In the genomic region with DNA sequence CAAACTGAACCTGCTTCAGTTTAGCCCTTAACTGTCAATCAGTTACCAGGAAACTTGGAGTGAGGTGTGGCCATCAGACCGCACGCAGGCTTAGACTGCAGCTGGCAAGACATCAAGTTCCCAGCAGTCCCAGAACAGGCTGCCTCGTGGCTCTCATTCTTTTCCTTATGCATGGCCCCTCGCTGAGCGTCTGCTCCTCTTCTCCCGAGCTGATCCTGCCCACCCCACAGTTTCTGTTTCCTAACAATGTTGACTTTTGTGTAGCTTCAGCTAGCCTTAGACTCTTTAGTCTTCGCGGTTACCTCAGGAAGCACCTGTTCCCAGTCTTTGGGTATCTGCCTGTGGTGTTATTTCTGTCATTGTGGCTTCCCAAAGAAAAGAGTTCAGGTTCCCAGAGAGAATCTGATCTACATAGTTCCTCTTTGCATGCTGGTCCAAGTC, we compare ENCODE assay signal across 10 mouse cellular contexts.
A peak's percentile ranks its signal among the peaks of the same experiment; 100 is the strongest.
DNase-seq lines count a peak whose midpoint lies in the region; ATAC-seq and TF ChIP-seq lines count a peak whose summit lies in the region.
"Had no signal": no experiment of that assay in that cellular context is flagged by ENCODE, and none has a peak within 500 bp of the region (broad histone marks: within the 10 kb centered on the region; RNA-seq: fewer than 3 reads in every experiment).

No protein-coding gene starts in this region.

- peaks cover 20% of the 10 kb centered on the region for H3K4me1 ChIP-seq in kidney, adult 2 months (ENCODE audit: control insufficient read depth, insufficient read depth, low read length)
- peaks cover 7% of the 10 kb centered on the region for H3K4me1 ChIP-seq in neural tube, embryonic 15.5 days

- no peak overlapping the region for H3K4me2 ChIP-seq in neural tube, embryonic 15.5 days
- H3K4me2 ChIP-seq: limb, embryonic 13.5 days had no signal

- no peaks in the 10 kb centered on the region for H3K27me3 ChIP-seq in kidney, adult 2 months (replicated peaks; ENCODE audit: control insufficient read depth, insufficient read depth, low read length)
- no peaks in the 10 kb centered on the region for H3K27me3 ChIP-seq in neural tube, embryonic 15.5 days (replicated peaks)
- H3K27me3 ChIP-seq: limb, embryonic 13.5 days had no signal

- H3K36me3 ChIP-seq in kidney, adult 2 months (ENCODE audit: control insufficient read depth, insufficient read depth, low read length) = no peaks in the 10 kb centered on the region
- no peaks in the 10 kb centered on the region for H3K36me3 ChIP-seq in neural tube, embryonic 15.5 days
- H3K36me3 ChIP-seq: G1E; limb, embryonic 13.5 days had no signal

- TF ChIP-seq CTCF in kidney, adult 2 months (conservative IDR thresholded peaks at IDR 0.05; ENCODE audit: insufficient read depth, insufficient read length, low read depth, low read length) = no peak

- no peak for TF ChIP-seq POLR2A in kidney, adult 2 months (IDR thresholded peaks at IDR 0.05; ENCODE audit: low read depth, low read length)

- ATAC-seq in megakaryocyte progenitor cell, adult 5-6 weeks (replicated peaks; ENCODE audit: poor library complexity) = peak; percentile 85
- no peak for ATAC-seq in neural tube, embryonic 15.5 days (ENCODE audit: low FRiP score)

- WGBS in kidney, adult 2 months = 28% methylated on average over 8 of the region's 8 CpGs
- WGBS in neural tube, embryonic 15.5 days = 52% methylated on average over 8 of the region's 8 CpGs

- peak overlapping the region; percentile 75 for H3K27ac ChIP-seq in kidney, adult 2 months (ENCODE audit: insufficient read depth, low read depth, low read length)
- no peak overlapping the region for H3K27ac ChIP-seq in neural tube, embryonic 15.5 days (replicated peaks)
- H3K27ac ChIP-seq: limb, embryonic 13.5 days had no signal

- H3K9me3 ChIP-seq in neural tube, embryonic 15.5 days (replicated peaks) = no peaks in the 10 kb centered on the region
- H3K9me3 ChIP-seq: G1E; limb, embryonic 13.5 days had no signal

- intact Hi-C loops in gastrocnemius, postnatal 14 days (cut with DNase I; ENCODE audit: low total_unique reads) = no loop called here

- peak; percentile 30 for DNase-seq in gastrocnemius, postnatal 25 days
- no peak for DNase-seq in gastrocnemius, postnatal 14 days
- peak; percentile 39 for DNase-seq in brain, adult 2 months (ENCODE audit: low read depth, low spot score)
- DNase-seq in kidney, adult 2 months = peak; percentile 93
- DNase-seq in frontal cortex, adult 2 months (ENCODE audit: extremely low spot score in 1 of 2, low spot score in 1 of 2) = no peak
- DNase-seq in layer of hippocampus, adult 9-11 months = no peak

- no peak overlapping the region for H3K4me3 ChIP-seq in kidney, adult 2 months (ENCODE audit: insufficient read depth, low read depth, low read length)
- no peak overlapping the region for H3K4me3 ChIP-seq in neural tube, embryonic 15.5 days (replicated peaks)
- H3K4me3 ChIP-seq: limb, embryonic 13.5 days had no signal

- H3K9ac ChIP-seq in neural tube, embryonic 15.5 days (replicated peaks) = no peak overlapping the region
- H3K9ac ChIP-seq: limb, embryonic 13.5 days had no signal

Comparison
In these comparisons a context has a peak if more than half of its experiments do, and no peak if none do; other contexts are left out.
1. DNase-seq: peak in gastrocnemius, postnatal 25 days (single experiment), brain, adult 2 months (single experiment) and kidney, adult 2 months (single experiment); none in gastrocnemius, postnatal 14 days (single experiment), frontal cortex, adult 2 months (0 of 2) and layer of hippocampus, adult 9-11 months (single experiment).